Mouse (Mus musculus): ENCODE data around the gene Gm9857. TPM values are rescaled to one million over a fixed set of nuclear protein-coding genes. Genes with fewer than 3 reads are reported as not detected.

The Gm9857 gene
- polyA plus RNA-seq, 3 experiments from 2014 or later, result not detected

DNA sequence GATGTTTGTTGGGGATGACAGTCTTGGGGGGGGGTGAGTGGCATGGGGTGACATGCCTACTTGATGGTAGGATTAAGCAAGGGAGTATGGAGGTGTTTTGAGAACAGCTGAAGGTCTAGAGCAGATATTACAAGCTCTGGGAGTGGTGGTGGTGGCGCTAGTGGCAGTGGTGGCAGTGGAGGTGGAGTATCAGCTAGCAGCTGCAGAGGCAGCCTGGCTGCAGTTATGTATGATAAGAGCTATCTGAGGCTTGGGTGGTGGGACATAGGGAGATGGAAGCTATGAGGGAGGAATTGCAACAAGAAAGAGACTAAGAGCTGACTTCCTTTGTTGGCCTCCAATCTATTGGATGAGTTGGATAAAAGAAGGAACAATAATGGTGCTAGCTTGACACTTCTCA, 18.4 kb downstream of the Gm9857 start:
- no peak for ATAC-seq

DNA sequence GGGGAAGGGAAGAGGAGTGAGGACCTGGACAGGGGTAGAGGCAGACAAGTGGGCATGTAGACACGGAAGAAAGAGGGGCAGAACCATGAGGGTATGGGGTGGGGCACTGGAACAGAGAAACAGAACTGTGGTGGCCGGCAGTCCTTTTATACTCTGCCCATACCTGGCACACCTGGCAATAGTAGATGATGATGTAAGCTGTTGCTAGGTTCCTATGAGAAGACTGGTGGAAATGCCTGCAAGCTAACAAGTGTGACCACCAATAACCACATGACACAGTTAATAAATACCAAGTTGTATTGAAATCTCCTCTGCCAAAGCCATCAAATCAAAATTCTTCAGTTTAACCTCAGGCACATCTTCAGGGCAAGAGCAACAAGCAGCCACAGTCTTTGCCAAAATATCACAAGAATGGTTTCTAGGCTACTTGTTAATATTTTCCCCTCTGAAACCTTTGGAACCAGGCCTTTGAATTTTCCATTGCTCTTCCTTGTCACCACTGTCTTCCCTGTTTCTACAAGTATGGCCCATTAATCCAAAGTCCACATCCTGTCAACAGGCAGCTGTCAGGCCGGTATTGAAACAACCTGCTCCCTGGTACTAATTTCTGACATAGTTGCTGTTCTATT, 19.7 kb downstream of the Gm9857 start:
- no peak for ATAC-seq

- no peak for ATAC-seq
Measured at GRCm38 (mm10) chr3:108918852-108919251, 21.4 kb downstream of the Gm9857 start.

DNA sequence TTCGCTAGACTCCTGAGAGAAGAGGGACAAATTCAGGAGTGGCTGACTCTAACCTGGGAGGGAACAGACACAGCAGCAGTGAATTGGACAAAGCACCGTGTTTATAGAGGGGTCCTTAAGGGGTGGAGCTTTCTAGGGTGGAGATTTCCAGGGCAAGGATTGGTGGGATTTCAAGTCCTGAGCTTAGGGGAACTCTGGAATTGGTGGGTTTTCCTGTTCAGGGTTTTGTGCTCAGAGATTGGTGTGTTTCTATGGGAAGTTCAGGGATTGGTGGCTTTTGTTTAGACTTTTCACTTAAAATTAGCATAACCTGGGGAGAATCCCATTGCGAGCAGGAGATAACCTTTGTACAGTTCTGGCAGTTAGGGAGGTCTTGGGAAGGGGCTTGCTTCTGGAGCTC, 22.3 kb downstream of the Gm9857 start:
- ATAC-seq, result no peak

- no peak for ATAC-seq
Measured at GRCm38 (mm10) chr3:108916857-108917256, 23.4 kb downstream of the Gm9857 start.

DNA sequence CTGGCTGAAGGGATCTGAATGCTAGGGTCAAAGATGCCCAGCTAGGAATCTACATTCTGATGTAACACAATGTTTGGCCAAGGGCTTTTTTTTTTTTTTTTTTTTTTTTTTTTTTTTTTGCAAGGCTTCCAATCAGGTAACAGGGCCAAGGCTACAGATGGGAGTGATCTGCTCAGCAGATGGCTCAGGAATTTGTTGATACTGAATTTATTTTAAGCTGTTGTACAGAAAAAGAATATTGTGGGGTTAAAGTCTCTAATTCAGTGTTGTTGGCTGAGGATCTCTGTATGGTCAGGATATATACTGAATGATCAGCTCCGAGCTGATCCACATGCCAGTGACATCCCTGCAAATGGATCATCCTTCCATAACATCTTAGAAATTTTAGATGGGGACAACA, 24.2 kb downstream of the Gm9857 start:
- no peak for ATAC-seq

DNA sequence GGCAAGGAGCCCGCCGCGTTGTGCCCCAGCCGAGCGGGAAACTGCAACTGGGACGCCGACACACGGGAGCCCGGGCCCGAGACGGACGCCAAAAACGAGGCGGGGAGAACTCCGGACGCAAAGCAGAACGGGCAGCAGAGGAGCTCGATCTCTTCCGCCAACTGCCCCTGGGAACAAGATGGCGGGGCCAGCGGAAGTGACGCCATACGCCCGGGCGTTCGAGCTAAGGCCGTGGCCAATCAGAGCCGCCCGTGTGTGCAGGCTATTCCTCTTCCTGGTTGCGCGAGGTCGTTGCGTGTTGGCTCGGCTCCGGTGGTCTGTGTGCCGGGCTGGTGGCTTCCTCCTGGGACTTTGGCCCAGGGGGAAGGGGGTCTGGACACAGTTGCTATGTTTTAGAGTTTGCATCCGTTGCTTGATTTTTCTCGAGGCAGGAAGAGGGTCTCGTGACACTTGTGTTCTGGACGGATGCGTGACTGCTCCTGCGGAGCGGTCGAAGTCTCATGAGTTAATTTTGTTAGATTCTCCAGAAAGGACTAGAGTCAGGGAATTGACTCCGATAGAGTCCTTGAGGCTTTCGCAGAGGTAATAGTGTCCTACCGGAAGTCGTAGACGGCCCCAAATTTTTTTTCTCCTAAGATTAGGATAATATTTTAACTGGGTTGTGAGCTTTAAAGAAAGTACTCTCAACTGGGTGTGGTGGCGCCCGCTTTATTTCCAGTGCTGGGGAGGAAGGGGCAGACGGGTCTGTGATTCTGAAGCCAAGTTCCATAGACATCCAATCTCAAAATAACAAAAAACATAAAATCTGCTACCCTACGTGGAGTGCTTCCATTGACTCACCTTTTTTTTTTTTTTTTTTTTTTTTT, 28.5 kb downstream of the Gm9857 start, which contains the start of gene Prpf38b:
Gene Prpf38b, minus strand, starts transcription at position 180 of the 866 bp plus-strand sequence.
- ATAC-seq, result peak; percentile 84

GRCm38 (mm10) chr3:108911081-108911547, 29.1 kb downstream of the Gm9857 start:
- ATAC-seq, result peak; percentile 86

GRCm38 (mm10) chr3:108910303-108911080, 29.8 kb downstream of the Gm9857 start:
- ATAC-seq, result no peak

DNA sequence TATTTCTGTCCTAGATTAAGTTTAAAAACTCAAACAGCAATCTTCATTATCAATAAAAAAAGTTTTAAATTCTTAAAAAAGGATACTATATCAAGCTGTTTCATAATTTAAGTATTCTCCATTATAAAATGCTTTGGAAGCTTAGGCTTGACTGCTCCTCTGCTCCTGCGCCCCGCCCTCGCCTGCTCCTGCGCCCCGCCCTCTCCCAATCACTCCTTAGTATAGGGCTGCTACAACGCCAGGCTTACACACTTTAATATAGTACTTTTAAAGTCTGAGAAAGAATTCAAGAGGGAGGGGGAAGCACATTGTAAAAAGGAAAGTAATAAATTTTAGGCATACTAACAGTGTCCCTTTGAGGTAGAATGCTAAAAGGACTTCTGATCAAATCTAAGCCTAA, 37.3 kb downstream of the Gm9857 start:
- ATAC-seq, result no peak

GRCm38 (mm10) chr3:108902038-108902437, 38.2 kb downstream of the Gm9857 start:
- peak; percentile 23 for ATAC-seq

GRCm38 (mm10) chr3:108900681-108901080, 39.6 kb downstream of the Gm9857 start:
- no peak for ATAC-seq

DNA sequence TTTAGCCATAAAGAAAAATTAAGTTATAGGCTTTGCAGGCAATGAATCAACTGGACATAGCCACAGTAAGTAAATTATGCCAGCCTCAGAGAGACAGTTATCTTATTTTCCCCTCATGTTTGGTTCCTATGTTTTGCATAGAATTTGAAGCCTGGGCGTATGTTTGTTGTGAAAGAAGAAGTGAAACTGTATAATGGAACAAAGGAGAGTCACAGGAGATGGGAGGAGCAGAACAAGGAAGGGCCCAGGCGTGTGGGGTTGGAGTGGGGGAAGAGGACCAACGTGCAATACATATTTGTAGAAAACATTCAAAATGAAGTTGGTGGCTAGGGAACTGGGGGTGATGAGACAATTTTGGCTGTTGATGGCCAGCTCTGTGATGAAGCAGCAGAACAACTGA, 40.1 kb downstream of the Gm9857 start:
- peak; percentile 62 for ATAC-seq

DNA sequence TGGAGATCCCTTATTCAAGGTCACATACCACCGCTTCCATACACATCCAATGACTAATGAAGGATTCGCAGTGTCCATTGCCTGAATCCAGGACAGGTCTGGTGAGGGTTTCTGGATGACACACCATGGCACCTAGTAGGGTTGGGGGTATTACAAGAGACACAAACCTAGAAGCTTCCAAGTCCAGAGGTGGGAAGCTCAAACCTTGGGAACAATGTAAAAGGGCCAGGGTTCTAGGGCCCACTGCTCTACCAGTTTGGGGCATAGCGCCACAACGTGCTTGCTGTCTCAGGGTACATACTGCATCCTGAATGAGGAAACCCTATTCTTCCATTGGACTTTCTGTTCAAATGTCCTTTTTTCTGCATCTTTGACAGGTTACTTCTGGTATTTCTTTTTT, 41.6 kb downstream of the Gm9857 start:
- no peak for ATAC-seq

DNA sequence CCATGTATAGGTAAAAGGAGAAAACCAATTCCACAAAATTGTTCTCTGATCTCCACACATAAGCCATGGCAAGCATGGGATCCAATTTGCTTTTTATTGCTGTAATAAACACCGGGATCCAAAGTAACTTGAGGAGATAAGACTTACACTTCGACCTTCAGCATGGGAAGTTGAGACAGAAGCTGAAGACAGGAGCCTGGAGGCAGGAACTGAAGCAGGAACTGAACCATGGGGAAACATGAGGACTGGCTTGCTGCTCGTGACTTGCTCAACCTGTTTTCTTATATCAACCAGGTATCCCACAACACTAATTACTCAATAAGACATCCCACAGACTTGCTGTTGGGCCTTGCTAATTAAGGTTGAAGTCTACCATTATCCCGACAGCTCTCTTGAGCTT, 47.3 kb downstream of the Gm9857 start:
- ATAC-seq, result no peak

DNA sequence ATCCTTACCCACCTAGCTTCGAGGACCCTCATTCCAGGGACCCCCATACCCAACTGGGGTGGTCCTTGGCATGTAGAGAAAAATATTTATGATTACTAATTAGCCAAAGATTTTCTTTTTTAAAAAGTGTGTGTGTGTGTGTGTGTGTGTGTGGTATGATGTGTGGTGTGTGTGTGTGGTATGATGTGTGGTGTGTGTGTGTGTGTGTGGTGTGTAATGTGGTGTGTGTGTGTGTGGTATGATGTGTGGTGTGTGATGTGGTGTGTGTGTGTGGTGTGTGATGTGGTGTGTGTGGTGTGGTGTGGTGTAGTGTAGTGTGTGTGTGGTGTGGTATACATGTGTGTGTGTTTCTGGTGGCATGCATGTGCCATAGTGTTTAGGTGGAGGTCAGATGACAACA, 48.2 kb downstream of the Gm9857 start:
- ATAC-seq, result no peak

Other genes starting within 250 kb of the Gm9857 start
- 10 to 100 TPM in 1 of 3 experiments, 1 to 10 TPM in 2; 2.0 to 11.4 (median 6.5) TPM for gene Gpsm2, start 218.1 kb downstream of the Gm9857 start, polyA plus RNA-seq (2017; shearing (Covaris generic))
- not detected for gene Aknad1, start 200.8 kb downstream of the Gm9857 start, polyA plus RNA-seq (2017; shearing (Covaris generic))
- 10 to 100 TPM; 72.7 to 91.3 (median 78.2) TPM for gene Stxbp3, start 99.9 kb downstream of the Gm9857 start, polyA plus RNA-seq (2017; shearing (Covaris generic))
- gene Fndc7, start 50.4 kb downstream of the Gm9857 start, polyA plus RNA-seq (2017; shearing (Covaris generic)), result under 1 TPM in 1 of 3 experiments, not detected in 2; 0.21 TPM
- gene Prpf38b, start 28.7 kb downstream of the Gm9857 start, polyA plus RNA-seq (2017; shearing (Covaris generic)), result 100 to 1,000 TPM in 2 of 3 experiments, 10 to 100 TPM in 1; 89.4 to 147 (median 131) TPM
- gene Henmt1, start 572 bp downstream of the Gm9857 start, polyA plus RNA-seq (2017; shearing (Covaris generic)), result under 1 TPM in 1 of 3 experiments, not detected in 2; 0.60 TPM
- gene Fam102b, start 87.2 kb upstream of the Gm9857 start, polyA plus RNA-seq (2017; shearing (Covaris generic)), result 1 to 10 TPM in 2 of 3 experiments, under 1 TPM in 1; 0.82 to 4.4 (median 2.2) TPM
- gene Slc25a54, start 140.0 kb upstream of the Gm9857 start, polyA plus RNA-seq (2017; shearing (Covaris generic)), result not detected
- gene Slc25a24, start 182.7 kb upstream of the Gm9857 start, polyA plus RNA-seq (2017; shearing (Covaris generic)), result 10 to 100 TPM; 17.7 to 51.5 (median 19.2) TPM

All from inflammation-experienced regulatory T-cells, adult 6 months (primary cell).